Mouse (Mus musculus): ENCODE data around the gene Gstp2. TPM values are rescaled to one million over a fixed set of nuclear protein-coding genes. Genes with fewer than 3 reads are reported as not detected.

Gstp2 gene
- polyA plus RNA-seq, 1 experiment, result 32.1 TPM

- H3K4me1 ChIP-seq (ENCODE audit: control insufficient read depth, insufficient read depth, low read length), result no peaks in the 10 kb centered on the region
- no peak for TF ChIP-seq EP300 (IDR thresholded peaks at IDR 0.05; ENCODE audit: insufficient read depth, low read depth, low read length)
- no peak for TF ChIP-seq CTCF (IDR thresholded peaks at IDR 0.05; ENCODE audit: low read depth, low read length)
- no peak for TF ChIP-seq POLR2A (IDR thresholded peaks at IDR 0.05; ENCODE audit: insufficient read depth, low read length)
Measured at GRCm38 (mm10) chr19:3994932-3995331, 50.9 kb downstream of the Gstp2 start.

GRCm38 (mm10) chr19:3992416-3992815 is 53.4 kb downstream of the Gstp2 start, which contains the start of gene Tbx10:
TSS of gene Tbx10 (plus strand) at chr19:3992752.
- Histone ChIP-seq H3K27me3 (ENCODE audit: control insufficient read depth, insufficient read depth, low read length, poor library complexity, severe bottlenecking) (no peaks in the 10 kb centered on the region), H3K27ac (ENCODE audit: insufficient read depth, low read length) (no peak within 1 kb of the TSS), H3K4me1 (ENCODE audit: control insufficient read depth, insufficient read depth, low read length) (no peaks in the 10 kb centered on the region), H3K9ac (ENCODE audit: low read depth, poor library complexity, severe bottlenecking) (no peak within 1 kb of the TSS), H3K4me3 (ENCODE audit: low read depth, low read length) (no peak within 1 kb of the TSS), H3K9me3 (replicated peaks; ENCODE audit: control insufficient read depth, insufficient read depth, low read length, poor library complexity, severe bottlenecking) (no peaks in the 10 kb centered on the region), H3K36me3 (ENCODE audit: control insufficient read depth, insufficient read depth, low read length, poor library complexity, severe bottlenecking) (no peaks in the 10 kb centered on the region)
- TF ChIP-seq POLR2A (IDR thresholded peaks at IDR 0.05; ENCODE audit: insufficient read depth, low read length) (no peak), EP300 (IDR thresholded peaks at IDR 0.05; ENCODE audit: insufficient read depth, low read depth, low read length) (no peak), CTCF (IDR thresholded peaks at IDR 0.05; ENCODE audit: low read depth, low read length) (no peak)

More at GRCm38 (mm10) chr19:3994932-3995331, 50.9 kb downstream of the Gstp2 start:
- Histone ChIP-seq H3K4me3 (ENCODE audit: low read depth, low read length) (no peak overlapping the region), H3K36me3 (ENCODE audit: control insufficient read depth, insufficient read depth, low read length, poor library complexity, severe bottlenecking) (no peaks in the 10 kb centered on the region), H3K27me3 (ENCODE audit: control insufficient read depth, insufficient read depth, low read length, poor library complexity, severe bottlenecking) (no peaks in the 10 kb centered on the region), H3K9me3 (replicated peaks; ENCODE audit: control insufficient read depth, insufficient read depth, low read length, poor library complexity, severe bottlenecking) (no peaks in the 10 kb centered on the region), H3K27ac (ENCODE audit: insufficient read depth, low read length) (no peak overlapping the region), H3K9ac (ENCODE audit: low read depth, poor library complexity, severe bottlenecking) (no peak overlapping the region)

GRCm38 (mm10) chr19:3991966-3992365 is 53.9 kb downstream of the Gstp2 start:
- H3K4me1 ChIP-seq (ENCODE audit: control insufficient read depth, insufficient read depth, low read length), result no peaks in the 10 kb centered on the region
- H3K9ac ChIP-seq (ENCODE audit: low read depth, poor library complexity, severe bottlenecking), result no peak overlapping the region
- H3K36me3 ChIP-seq (ENCODE audit: control insufficient read depth, insufficient read depth, low read length, poor library complexity, severe bottlenecking), result no peaks in the 10 kb centered on the region
- no peak for TF ChIP-seq POLR2A (IDR thresholded peaks at IDR 0.05; ENCODE audit: insufficient read depth, low read length)
- no peaks in the 10 kb centered on the region for H3K27me3 ChIP-seq (ENCODE audit: control insufficient read depth, insufficient read depth, low read length, poor library complexity, severe bottlenecking)
- H3K9me3 ChIP-seq (replicated peaks; ENCODE audit: control insufficient read depth, insufficient read depth, low read length, poor library complexity, severe bottlenecking), result no peaks in the 10 kb centered on the region
- H3K4me3 ChIP-seq (ENCODE audit: low read depth, low read length), result no peak overlapping the region
- no peak overlapping the region for H3K27ac ChIP-seq (ENCODE audit: insufficient read depth, low read length)

- Histone ChIP-seq H3K9ac (ENCODE audit: low read depth, poor library complexity, severe bottlenecking) (no peak overlapping the region), H3K27ac (ENCODE audit: insufficient read depth, low read length) (no peak overlapping the region), H3K4me3 (ENCODE audit: low read depth, low read length) (no peak overlapping the region), H3K36me3 (ENCODE audit: control insufficient read depth, insufficient read depth, low read length, poor library complexity, severe bottlenecking) (no peaks in the 10 kb centered on the region), H3K4me1 (ENCODE audit: control insufficient read depth, insufficient read depth, low read length) (no peaks in the 10 kb centered on the region), H3K9me3 (replicated peaks; ENCODE audit: control insufficient read depth, insufficient read depth, low read length, poor library complexity, severe bottlenecking) (no peaks in the 10 kb centered on the region), H3K27me3 (ENCODE audit: control insufficient read depth, insufficient read depth, low read length, poor library complexity, severe bottlenecking) (no peaks in the 10 kb centered on the region)
- no peak for TF ChIP-seq EP300 (IDR thresholded peaks at IDR 0.05; ENCODE audit: insufficient read depth, low read depth, low read length)
- TF ChIP-seq POLR2A (IDR thresholded peaks at IDR 0.05; ENCODE audit: insufficient read depth, low read length), result no peak
- no peak for TF ChIP-seq CTCF (IDR thresholded peaks at IDR 0.05; ENCODE audit: low read depth, low read length)
Measured at GRCm38 (mm10) chr19:3991562-3991961, 54.3 kb downstream of the Gstp2 start.

GRCm38 (mm10) chr19:3990804-3991203 is 55.0 kb downstream of the Gstp2 start:
- no peaks in the 10 kb centered on the region for H3K36me3 ChIP-seq (ENCODE audit: control insufficient read depth, insufficient read depth, low read length, poor library complexity, severe bottlenecking)
- H3K4me3 ChIP-seq (ENCODE audit: low read depth, low read length), result no peak overlapping the region
- no peaks in the 10 kb centered on the region for H3K27me3 ChIP-seq (ENCODE audit: control insufficient read depth, insufficient read depth, low read length, poor library complexity, severe bottlenecking)
- H3K27ac ChIP-seq (ENCODE audit: insufficient read depth, low read length), result no peak overlapping the region
- no peaks in the 10 kb centered on the region for H3K9me3 ChIP-seq (replicated peaks; ENCODE audit: control insufficient read depth, insufficient read depth, low read length, poor library complexity, severe bottlenecking)
- no peak for TF ChIP-seq CTCF (IDR thresholded peaks at IDR 0.05; ENCODE audit: low read depth, low read length)
- TF ChIP-seq POLR2A (IDR thresholded peaks at IDR 0.05; ENCODE audit: insufficient read depth, low read length), result no peak
- peaks cover 2% of the 10 kb centered on the region for H3K4me1 ChIP-seq (ENCODE audit: control insufficient read depth, insufficient read depth, low read length)
- no peak overlapping the region for H3K9ac ChIP-seq (ENCODE audit: low read depth, poor library complexity, severe bottlenecking)

Other genes starting within 250 kb of the Gstp2 start
- gene Chka, start 194.2 kb downstream of the Gstp2 start, polyA plus RNA-seq (2011; ENCODE audit: insufficient read depth, insufficient read length, low read depth, missing spikeins), result 142 and 148 TPM in 2 replicates
- 25.2 and 30.0 TPM in 2 replicates for gene Tcirg1, start 138.9 kb downstream of the Gstp2 start, polyA plus RNA-seq (2011; ENCODE audit: insufficient read depth, insufficient read length, low read depth, missing spikeins)
- gene Ndufs8, start 133.2 kb downstream of the Gstp2 start, polyA plus RNA-seq (2011; ENCODE audit: insufficient read depth, insufficient read length, low read depth, missing spikeins), result 91.7 and 112 TPM in 2 replicates
- gene Aldh3b1, start 116.2 kb downstream of the Gstp2 start, polyA plus RNA-seq (2011; ENCODE audit: insufficient read depth, insufficient read length, low read depth, missing spikeins), result 0.66 and 0.96 TPM in 2 replicates
- 12.1 and 13.5 TPM in 2 replicates for gene Unc93b1, start 110.8 kb downstream of the Gstp2 start, polyA plus RNA-seq (2011; ENCODE audit: insufficient read depth, insufficient read length, low read depth, missing spikeins)
- not detected in 2 replicates for gene Aldh3b3, start 87.4 kb downstream of the Gstp2 start, polyA plus RNA-seq (2011; ENCODE audit: insufficient read depth, insufficient read length, low read depth, missing spikeins)
- gene Aldh3b2, start 73.7 kb downstream of the Gstp2 start, polyA plus RNA-seq (2011; ENCODE audit: insufficient read depth, insufficient read length, low read depth, missing spikeins), result 1.3 and 1.4 TPM in 2 replicates
- 4.8 and 7.8 TPM in 2 replicates for gene Acy3, start 59.5 kb downstream of the Gstp2 start, polyA plus RNA-seq (2011; ENCODE audit: insufficient read depth, insufficient read length, low read depth, missing spikeins)
- gene Tbx10, start 53.3 kb downstream of the Gstp2 start, polyA plus RNA-seq (2011; ENCODE audit: insufficient read depth, insufficient read length, low read depth, missing spikeins), result not detected in 2 replicates
- 17.3 and 20.8 TPM in 2 replicates for gene Nudt8, start 45.4 kb downstream of the Gstp2 start, polyA plus RNA-seq (2011; ENCODE audit: insufficient read depth, insufficient read length, low read depth, missing spikeins)
- 2.4 and 3.0 TPM in 2 replicates for gene Gm49405, start 45.4 kb downstream of the Gstp2 start, polyA plus RNA-seq (2011; ENCODE audit: insufficient read depth, insufficient read length, low read depth, missing spikeins)
- 2.9 and 3.6 TPM in 2 replicates for gene Doc2g, start 42.7 kb downstream of the Gstp2 start, polyA plus RNA-seq (2011; ENCODE audit: insufficient read depth, insufficient read length, low read depth, missing spikeins)
- gene Ndufv1, start 33.2 kb downstream of the Gstp2 start, polyA plus RNA-seq (2011; ENCODE audit: insufficient read depth, insufficient read length, low read depth, missing spikeins), result 77.9 and 89.6 TPM in 2 replicates
- 119 and 155 TPM in 2 replicates for gene Gstp1, start 8.0 kb downstream of the Gstp2 start, polyA plus RNA-seq (2011; ENCODE audit: insufficient read depth, insufficient read length, low read depth, missing spikeins)
- gene Gstp3, start 13.5 kb upstream of the Gstp2 start, polyA plus RNA-seq (2011; ENCODE audit: insufficient read depth, insufficient read length, low read depth, missing spikeins), result 0.91 and 2.3 TPM in 2 replicates
- not detected in 2 replicates for gene Cabp2, start 35.6 kb upstream of the Gstp2 start, polyA plus RNA-seq (2011; ENCODE audit: insufficient read depth, insufficient read length, low read depth, missing spikeins)
- 26.9 and 32.5 TPM in 2 replicates for gene Cdk2ap2, start 51.2 kb upstream of the Gstp2 start, polyA plus RNA-seq (2011; ENCODE audit: insufficient read depth, insufficient read length, low read depth, missing spikeins)
- 9.8 and 11.2 TPM in 2 replicates for gene Pitpnm1, start 54.0 kb upstream of the Gstp2 start, polyA plus RNA-seq (2011; ENCODE audit: insufficient read depth, insufficient read length, low read depth, missing spikeins)
- 43.8 and 51.3 TPM in 2 replicates for gene Aip, start 79.8 kb upstream of the Gstp2 start, polyA plus RNA-seq (2011; ENCODE audit: insufficient read depth, insufficient read length, low read depth, missing spikeins)
- gene Gpr152, start 93.8 kb upstream of the Gstp2 start, polyA plus RNA-seq (2011; ENCODE audit: insufficient read depth, insufficient read length, low read depth, missing spikeins), result not detected in 2 replicates
- not detected in 2 replicates for gene Cabp4, start 98.0 kb upstream of the Gstp2 start, polyA plus RNA-seq (2011; ENCODE audit: insufficient read depth, insufficient read length, low read depth, missing spikeins)
- gene Coro1b, start 102.6 kb upstream of the Gstp2 start, polyA plus RNA-seq (2011; ENCODE audit: insufficient read depth, insufficient read length, low read depth, missing spikeins), result 82.4 and 88.1 TPM in 2 replicates
- gene Ptprcap, start 107.6 kb upstream of the Gstp2 start, polyA plus RNA-seq (2011; ENCODE audit: insufficient read depth, insufficient read length, low read depth, missing spikeins), result not detected in 2 replicates
- gene Rps6kb2, start 117.3 kb upstream of the Gstp2 start, polyA plus RNA-seq (2011; ENCODE audit: insufficient read depth, insufficient read length, low read depth, missing spikeins), result 17.1 and 27.3 TPM in 2 replicates
- gene Carns1, start 129.5 kb upstream of the Gstp2 start, polyA plus RNA-seq (2011; ENCODE audit: insufficient read depth, insufficient read length, low read depth, missing spikeins), result 1.7 and 2.1 TPM in 2 replicates
- 1.2 TPM in 2 replicates for gene Tbc1d10c, start 145.3 kb upstream of the Gstp2 start, polyA plus RNA-seq (2011; ENCODE audit: insufficient read depth, insufficient read length, low read depth, missing spikeins)
- gene Ppp1ca, start 146.0 kb upstream of the Gstp2 start, polyA plus RNA-seq (2011; ENCODE audit: insufficient read depth, insufficient read length, low read depth, missing spikeins), result 295 and 298 TPM in 2 replicates
- 42.3 and 48.2 TPM in 2 replicates for gene Rad9a, start 155.6 kb upstream of the Gstp2 start, polyA plus RNA-seq (2011; ENCODE audit: insufficient read depth, insufficient read length, low read depth, missing spikeins)
- gene Clcf1, start 168.2 kb upstream of the Gstp2 start, polyA plus RNA-seq (2011; ENCODE audit: insufficient read depth, insufficient read length, low read depth, missing spikeins), result 1.5 and 1.8 TPM in 2 replicates
- gene AC109138.7, start 168.3 kb upstream of the Gstp2 start, polyA plus RNA-seq (2011; ENCODE audit: insufficient read depth, insufficient read length, low read depth, missing spikeins), result not detected in 2 replicates
- 21.9 and 26.7 TPM in 2 replicates for gene Pold4, start 185.9 kb upstream of the Gstp2 start, polyA plus RNA-seq (2011; ENCODE audit: insufficient read depth, insufficient read length, low read depth, missing spikeins)
- 8.5 and 9.2 TPM in 2 replicates for gene Ssh3, start 223.2 kb upstream of the Gstp2 start, polyA plus RNA-seq (2011; ENCODE audit: insufficient read depth, insufficient read length, low read depth, missing spikeins)
- gene Ankrd13d, start 237.1 kb upstream of the Gstp2 start, polyA plus RNA-seq (2011; ENCODE audit: insufficient read depth, insufficient read length, low read depth, missing spikeins), result 4.9 and 6.5 TPM in 2 replicates